Mouse (Mus musculus) embryonic facial prominence, embryonic 11.5 days (tissue): Measurements from ENCODE around the gene Klc4. TPM values are rescaled to one million over a fixed set of nuclear protein-coding genes. Genes with fewer than 3 reads are reported as not detected.

Source experiments
- ATAC-seq: fragments of 200-750 bp; cut with Nextera tagmentation; replicated peaks from 2 replicates; pipeline ENCODE4 v1.8.0; 2017; ENCODE audit warnings: low read depth; ENCODE audit not compliant: insufficient number of reproducible peaks, low FRiP score, low TSS enrichment
- DNase-seq: peaks from one replicate; pipeline ENCODE4 v3.0.0-alpha.2; 2015; ENCODE audit warnings: low spot score
- H3K27ac ChIP-seq: fragments of 300-500 bp; sonication (generic); replicated peaks from 2 replicates; pipeline ENCODE4 v1.5.1; 2014; ENCODE audit warnings: mild to moderate bottlenecking, low read depth, low read length, control low read depth
- H3K27me3 ChIP-seq: fragments of 300-500 bp; sonication (generic); 2 replicates; pipeline ENCODE4 v1.6.1; 2014; ENCODE audit warnings: mild to moderate bottlenecking, low read length, moderate library complexity, mixed read lengths; ENCODE audit not compliant: control insufficient read depth, insufficient read depth
- H3K36me3 ChIP-seq: fragments of 300-500 bp; sonication (generic); replicated peaks from 2 replicates; pipeline ENCODE4 v1.6.1; 2014; ENCODE audit warnings: low read depth, mild to moderate bottlenecking, low read length, moderate library complexity, mixed read lengths; ENCODE audit not compliant: control insufficient read depth, insufficient read depth
- H3K4me1 ChIP-seq: fragments of 300-500 bp; sonication (generic); 2 replicates; pipeline ENCODE4 v1.6.1; 2014; ENCODE audit warnings: low read length, mixed read lengths; ENCODE audit not compliant: control insufficient read depth, insufficient read depth
- H3K4me2 ChIP-seq: fragments of 300-500 bp; sonication (generic); 2 replicates; pipeline ENCODE4 v1.6.1; 2014; ENCODE audit warnings: low read depth, mild to moderate bottlenecking, control low read depth, low read length, moderate library complexity
- H3K4me3 ChIP-seq: fragments of 300-500 bp; sonication (generic); 2 replicates; pipeline ENCODE4 v1.5.1; 2014; ENCODE audit warnings: low read depth, low read length, control low read depth
- H3K9ac ChIP-seq: fragments of 300-500 bp; sonication (generic); replicated peaks from 2 replicates; pipeline ENCODE4 v1.6.1; 2014; ENCODE audit warnings: mild to moderate bottlenecking, control low read depth, low read length
- H3K9me3 ChIP-seq: fragments of 300-500 bp; sonication (generic); replicated peaks from 2 replicates; pipeline ENCODE4 v1.6.1; 2016; ENCODE audit warnings: mild to moderate bottlenecking, low read length, inconsistent platforms, mixed read lengths; ENCODE audit not compliant: control insufficient read depth
- WGBS: fragments of 180-500 bp; shearing (Covaris S2); extraction: QIAGEN DNeasy Blood & Tissue Kit; methylation state at CpG from one replicate; pipeline ENCODE4 v1.1.7; 2014; 5-methylcytosine and 5-hydroxymethylcytosine counted together
- polyA plus RNA-seq: library from polyadenylated mRNA; unstranded; fragments of >200 nt; fragmentation: Nextera tagmentation; extraction: Ambion mirVana; gene quantifications from 2 replicates; pipeline ENCODE4 v1.2.1, GENCODE M21; 2014

Gene Klc4
- polyA plus RNA-seq, 1 experiment from 2014 or later, result 17.7 TPM

DNA sequence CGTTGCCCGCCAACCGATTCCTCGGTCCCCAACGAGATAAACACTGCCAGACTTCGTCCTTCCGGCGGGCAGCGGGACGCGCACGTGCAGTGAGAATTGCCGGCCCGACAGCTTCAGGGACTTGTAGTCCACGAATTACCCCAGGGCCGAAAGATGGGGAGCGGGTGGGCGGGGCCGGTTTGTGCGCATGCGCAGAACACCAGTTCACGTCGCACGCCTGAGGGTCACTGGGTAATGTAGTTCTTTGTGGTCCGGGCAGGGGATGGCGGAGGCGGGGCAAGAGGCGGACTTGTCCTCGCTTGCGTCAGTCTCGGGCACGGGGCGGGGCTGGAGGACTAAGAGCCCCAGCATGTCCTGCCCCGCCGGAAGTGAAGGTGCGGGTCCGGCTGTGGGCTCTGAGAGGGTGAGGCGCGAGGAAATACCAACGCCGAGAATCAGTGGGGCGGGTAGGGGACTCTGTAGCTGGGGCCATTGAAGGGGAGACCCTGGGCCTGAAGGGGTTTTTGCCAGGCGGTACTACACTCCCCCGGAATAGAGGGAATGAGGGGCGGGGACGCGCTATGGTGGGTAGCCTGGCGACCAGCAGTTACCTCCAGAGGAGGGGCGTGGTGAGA lies 35.0 kb upstream of the Klc4 start, which contains the start of gene Klhdc3:
Gene Klhdc3 (minus strand): TSS at position 155 of the 614 bp plus-strand sequence.
- Histone ChIP-seq H3K4me2 (peak within 1 kb of the TSS; percentile 83), H3K9ac (peak within 1 kb of the TSS; percentile 78), H3K4me3 (peak within 1 kb of the TSS; percentile 83), H3K4me1 (peaks cover 7% of the 10 kb centered on the region), H3K27ac (peak within 1 kb of the TSS; percentile 78), H3K27me3 (no peaks in the 10 kb centered on the region), H3K9me3 (no peaks in the 10 kb centered on the region), H3K36me3 (peaks cover 21% of the 10 kb centered on the region)
- WGBS, result under 1% methylated on average over 49 of the region's 49 CpGs
- ATAC-seq (peak; percentile 93), DNase-seq (peak; percentile 99)

DNA sequence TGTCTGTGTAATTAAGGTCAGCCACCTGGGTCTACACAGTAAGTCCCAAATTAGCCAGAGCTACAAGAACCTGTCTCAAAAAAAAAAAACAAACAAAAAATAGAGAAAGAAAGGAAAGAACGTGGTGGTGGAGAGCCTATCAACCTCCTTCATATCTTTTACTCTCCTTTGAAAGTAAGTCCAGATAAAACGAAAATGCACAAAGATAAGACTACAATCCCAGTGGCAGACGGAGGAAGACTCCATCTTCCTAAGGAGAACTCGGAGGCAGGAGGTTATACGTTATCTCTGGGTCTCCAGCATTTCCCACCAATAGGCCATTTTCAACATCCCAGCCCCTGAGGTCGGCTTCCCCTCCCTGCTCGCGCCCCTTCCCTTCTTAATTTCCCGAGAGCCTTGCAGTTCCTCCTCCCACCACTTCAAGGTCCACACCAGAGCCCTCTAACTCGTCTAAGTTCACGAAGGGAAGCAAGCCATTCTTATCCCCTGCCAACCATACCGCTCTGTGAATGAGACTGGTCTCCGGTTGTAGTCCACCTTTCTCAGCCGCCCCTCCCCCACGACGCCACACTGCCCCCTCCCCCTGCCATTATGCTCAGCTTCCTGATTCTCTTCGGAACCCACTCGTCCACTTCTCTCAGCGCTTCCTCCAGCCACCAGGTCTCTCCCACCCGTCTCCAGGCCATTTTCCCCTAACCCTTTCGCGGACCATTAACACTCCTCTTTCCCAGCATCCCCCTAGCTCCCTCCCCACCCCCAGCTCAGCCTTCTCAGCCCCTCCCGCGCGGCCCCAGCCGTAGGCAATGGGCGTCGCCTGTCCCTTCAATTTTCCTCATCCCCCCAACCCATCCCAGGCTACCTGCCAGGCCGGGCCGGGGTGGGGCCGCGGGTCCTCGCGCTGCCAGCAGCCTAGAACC lies 34.3 kb upstream of the Klc4 start:
- peaks cover 20% of the 10 kb centered on the region for H3K36me3 ChIP-seq
- no peaks in the 10 kb centered on the region for H3K27me3 ChIP-seq
- DNase-seq (peak; percentile 66), ATAC-seq (peak; percentile 0; the same call in 1 of the 2 replicates)
- peak overlapping the region; percentile 83 for H3K4me3 ChIP-seq
- H3K27ac ChIP-seq, result peak overlapping the region; percentile 78
- H3K9me3 ChIP-seq, result no peaks in the 10 kb centered on the region
- H3K9ac ChIP-seq, result peak overlapping the region; percentile 78
- 2% methylated on average over 33 of the region's 34 CpGs for WGBS
- H3K4me1 ChIP-seq, result peaks cover 7% of the 10 kb centered on the region
- peak overlapping the region; percentile 66 for H3K4me2 ChIP-seq

DNA sequence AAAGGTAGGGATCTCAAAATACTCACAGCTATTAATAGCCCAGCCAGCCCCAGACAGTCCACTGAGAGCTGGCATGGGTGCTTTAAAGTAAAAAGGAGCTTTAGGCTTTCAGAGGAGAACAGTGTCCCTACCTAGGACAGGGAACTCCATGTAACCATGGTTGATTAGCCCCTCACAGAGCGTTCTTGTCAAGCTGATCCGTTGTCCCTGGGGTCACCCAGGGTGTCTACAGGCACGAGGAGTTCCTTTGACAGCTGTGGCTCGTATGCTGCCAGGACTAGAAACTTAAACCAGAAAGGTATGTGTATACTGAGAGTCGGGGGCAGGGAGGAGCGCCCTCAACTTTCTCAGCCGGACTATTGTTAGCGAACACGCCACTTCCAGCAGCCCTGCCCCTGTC lies 33.1 kb upstream of the Klc4 start:
- H3K4me2 ChIP-seq, result peak overlapping the region; percentile 66
- DNase-seq, result no peak
- H3K9ac ChIP-seq, result peak overlapping the region; percentile 78
- peaks cover 10% of the 10 kb centered on the region for H3K4me1 ChIP-seq
- ATAC-seq, result no peak
- no peaks in the 10 kb centered on the region for H3K27me3 ChIP-seq
- no peak overlapping the region; the same call in 1 of the 2 replicates for H3K27ac ChIP-seq
- no peaks in the 10 kb centered on the region for H3K9me3 ChIP-seq
- H3K4me3 ChIP-seq, result no peak overlapping the region
- 42% methylated on average over 9 of the region's 9 CpGs for WGBS
- peaks cover 18% of the 10 kb centered on the region for H3K36me3 ChIP-seq

DNA sequence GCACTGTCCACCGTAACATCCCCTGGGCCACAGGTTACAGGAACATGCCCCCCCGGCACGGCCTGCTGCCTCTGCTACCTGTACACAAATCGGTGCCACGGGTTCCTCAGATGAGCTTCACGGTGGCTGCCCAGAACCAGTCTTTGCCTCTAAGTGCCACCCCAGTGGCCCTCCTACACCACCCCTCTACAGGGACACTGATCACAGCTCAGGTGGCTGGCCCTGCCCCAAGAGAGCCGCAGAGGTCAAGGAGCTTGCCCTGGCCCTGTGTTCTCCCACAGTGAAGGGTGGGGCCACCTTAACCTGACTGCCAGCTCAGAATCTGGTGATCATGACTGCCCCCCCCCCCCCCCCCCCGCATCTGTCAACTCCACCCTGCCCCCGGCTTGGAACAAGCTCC lies 32.6 kb upstream of the Klc4 start, which contains the start of gene Mea1:
Gene Mea1 (plus strand): TSS at position 378 of the 400 bp plus-strand sequence.
- peak within 1 kb of the TSS; percentile 78 for H3K9ac ChIP-seq
- peak within 1 kb of the TSS; percentile 66 for H3K4me2 ChIP-seq
- no peaks in the 10 kb centered on the region for H3K27me3 ChIP-seq
- H3K4me1 ChIP-seq, result peaks cover 10% of the 10 kb centered on the region
- no peak for DNase-seq
- 89% methylated on average over 8 of the region's 9 CpGs for WGBS
- H3K27ac ChIP-seq, result no peak within 1 kb of the TSS; the same call in 1 of the 2 replicates
- H3K4me3 ChIP-seq, result peak within 1 kb of the TSS; percentile 83
- H3K9me3 ChIP-seq, result no peaks in the 10 kb centered on the region
- peaks cover 15% of the 10 kb centered on the region for H3K36me3 ChIP-seq
- ATAC-seq, result no peak

DNA sequence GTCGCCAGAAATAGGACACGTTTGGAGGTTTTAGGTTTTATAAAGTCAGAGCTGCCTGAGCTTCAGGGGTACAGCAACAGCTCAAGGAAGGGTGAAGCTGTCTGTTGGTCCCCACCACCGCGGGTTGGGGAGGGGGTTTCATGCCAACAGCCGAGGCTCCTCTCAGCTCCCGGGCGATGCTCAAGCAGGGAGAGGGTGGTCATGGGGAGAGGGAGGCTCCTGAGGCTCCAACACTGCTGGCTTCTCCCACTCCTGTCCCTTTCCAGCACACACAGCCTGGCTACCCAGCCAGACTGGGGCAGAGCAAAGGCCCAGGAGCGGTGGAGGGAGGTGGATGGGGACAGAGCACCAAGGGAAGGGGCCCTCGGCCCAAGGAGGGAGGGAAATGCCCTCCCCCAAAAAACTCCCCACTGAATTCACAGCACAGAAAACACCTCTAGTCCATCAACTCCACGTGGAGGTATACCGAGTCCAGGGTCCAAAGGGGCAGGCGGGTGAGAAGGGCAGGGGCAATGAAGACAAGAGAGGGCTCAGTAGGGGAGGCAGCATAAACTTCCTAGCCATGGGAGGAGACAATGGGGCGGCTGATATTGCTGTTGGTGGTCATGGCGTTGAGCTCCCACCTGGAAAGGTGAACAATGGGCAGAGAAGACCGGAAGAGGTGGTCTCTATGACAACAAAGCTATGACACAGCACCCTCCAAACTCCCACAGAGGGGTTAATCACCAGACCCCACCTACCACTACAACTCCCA lies 28.9 kb upstream of the Klc4 start:
- Histone ChIP-seq H3K9ac (peak overlapping the region; percentile 85), H3K4me3 (peak overlapping the region; percentile 93), H3K27me3 (no peaks in the 10 kb centered on the region), H3K4me1 (peaks cover 10% of the 10 kb centered on the region), H3K36me3 (peaks cover 17% of the 10 kb centered on the region), H3K4me2 (peak overlapping the region; percentile 41), H3K9me3 (no peaks in the 10 kb centered on the region), H3K27ac (peak overlapping the region; percentile 43)
- WGBS, result 19% methylated on average over 15 of the region's 15 CpGs
- ATAC-seq (peak; percentile 20; the same call in 1 of the 2 replicates), DNase-seq (no peak)

DNA sequence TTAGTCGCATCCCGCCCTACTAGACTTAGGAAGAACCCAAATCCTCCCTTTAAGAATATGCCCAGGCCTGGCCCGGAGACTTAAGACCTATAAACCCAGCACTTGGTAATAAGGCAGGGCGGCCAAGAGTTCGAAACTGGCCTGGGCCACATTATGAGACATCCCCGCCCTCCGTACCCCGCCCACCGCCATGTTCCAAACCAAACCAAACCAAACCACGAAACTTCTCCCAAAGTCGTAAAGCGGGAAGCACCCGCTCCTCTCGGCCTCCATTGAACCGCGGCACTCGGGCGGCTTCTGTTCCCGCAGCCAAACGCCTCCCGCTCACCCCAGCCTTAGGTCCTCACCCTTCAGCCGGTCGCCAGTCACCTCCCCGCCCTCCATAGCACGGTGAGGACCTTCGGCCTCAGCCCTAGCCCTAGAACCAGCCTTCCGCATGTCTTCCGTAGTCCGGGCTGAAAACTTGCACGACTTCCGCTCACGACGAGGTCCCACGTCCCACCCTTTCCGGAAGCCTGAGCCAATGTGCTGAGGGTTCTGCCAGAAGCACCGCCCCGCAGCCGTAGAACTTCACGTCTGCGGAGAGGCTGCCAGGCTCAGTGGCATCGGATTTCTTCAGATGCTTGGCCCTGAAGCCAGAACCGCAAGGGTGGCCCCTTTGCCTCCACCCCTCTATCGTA lies 28.2 kb upstream of the Klc4 start, which contains the start of gene Rrp36:
Gene Rrp36 (minus strand): TSS at position 503 of the 680 bp plus-strand sequence.
- WGBS, result under 1% methylated on average over 43 of the region's 43 CpGs
- H3K27me3 ChIP-seq, result no peaks in the 10 kb centered on the region
- peaks cover 21% of the 10 kb centered on the region for H3K36me3 ChIP-seq
- DNase-seq, result peak; percentile 96
- peaks cover 3% of the 10 kb centered on the region; the same call in 1 of the 2 replicates for H3K4me1 ChIP-seq
- H3K4me3 ChIP-seq, result peak within 1 kb of the TSS; percentile 93
- ATAC-seq, result peak; percentile 92
- H3K27ac ChIP-seq, result peak within 1 kb of the TSS; percentile 73
- H3K4me2 ChIP-seq, result peak within 1 kb of the TSS; percentile 77
- no peaks in the 10 kb centered on the region for H3K9me3 ChIP-seq
- H3K9ac ChIP-seq, result peak within 1 kb of the TSS; percentile 85

DNA sequence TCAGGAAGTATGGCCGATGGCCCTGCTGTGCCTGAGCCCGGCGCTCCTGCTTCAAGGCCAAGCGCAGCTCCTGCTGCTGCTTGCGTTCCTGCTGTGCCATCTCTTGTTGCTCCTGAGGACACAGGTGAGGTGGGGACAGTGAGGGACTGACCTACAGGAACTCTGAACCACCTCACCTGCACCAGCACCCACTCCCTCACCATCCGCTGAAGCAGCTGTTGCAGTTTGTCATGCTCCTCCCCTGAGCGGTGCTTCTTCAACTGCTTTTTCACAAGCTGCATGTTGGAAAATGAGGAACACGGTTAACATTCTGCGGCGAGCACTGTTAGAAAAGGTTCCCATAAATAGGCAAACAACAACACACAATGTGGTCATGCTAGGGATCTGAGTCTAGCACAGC lies 24.1 kb upstream of the Klc4 start:
- DNase-seq (no peak), ATAC-seq (no peak)
- 97% methylated on average over 10 of the region's 10 CpGs for WGBS
- H3K4me2 ChIP-seq, result no peak overlapping the region
- no peak overlapping the region for H3K27ac ChIP-seq
- no peaks in the 10 kb centered on the region for H3K9me3 ChIP-seq
- H3K9ac ChIP-seq, result no peak overlapping the region
- H3K36me3 ChIP-seq, result peaks cover 8% of the 10 kb centered on the region; the same call in 1 of the 2 replicates
- H3K4me1 ChIP-seq, result peaks cover 3% of the 10 kb centered on the region; the same call in 1 of the 2 replicates
- no peaks in the 10 kb centered on the region for H3K27me3 ChIP-seq
- no peak overlapping the region for H3K4me3 ChIP-seq
